Mouse (Mus musculus) granulocyte monocyte progenitor cell, adult 5-6 weeks (primary cell): ENCODE results near the gene Myocos. TPM values are rescaled to one million over a fixed set of nuclear protein-coding genes. Genes with fewer than 3 reads are reported as not detected.
"Not testable (repeated sequence)": the region's sequence is repeated elsewhere in the genome, so short reads cannot be mapped to it uniquely, and the experiment has no call there.

Experiments used
- ATAC-seq: replicated peaks from 2 replicates; pipeline ENCODE4 v1.8.0; 2016; ENCODE audit warnings: mild to moderate bottlenecking, moderate TSS enrichment, inconsistent platforms; ENCODE audit not compliant: poor library complexity, severe bottlenecking
- total RNA-seq, 2 experiments: library from RNA; stranded (forward) in 1 of 2; stranded (reverse) in 1 of 2; fragments of 200-712, 200-1000 nt in 1 of 2; fragments of >200 nt in 1 of 2; fragmentation: Nextera tagmentation in 1 of 2; gene quantifications; 2 replicates each; pipeline ENCODE4 v1.2.3; 2014 to 2017

Myocos gene
- total RNA-seq (2014; fragmentation: Nextera tagmentation) (not detected in 2 replicates), total RNA-seq (2017) (not detected in 2 replicates)

DNA sequence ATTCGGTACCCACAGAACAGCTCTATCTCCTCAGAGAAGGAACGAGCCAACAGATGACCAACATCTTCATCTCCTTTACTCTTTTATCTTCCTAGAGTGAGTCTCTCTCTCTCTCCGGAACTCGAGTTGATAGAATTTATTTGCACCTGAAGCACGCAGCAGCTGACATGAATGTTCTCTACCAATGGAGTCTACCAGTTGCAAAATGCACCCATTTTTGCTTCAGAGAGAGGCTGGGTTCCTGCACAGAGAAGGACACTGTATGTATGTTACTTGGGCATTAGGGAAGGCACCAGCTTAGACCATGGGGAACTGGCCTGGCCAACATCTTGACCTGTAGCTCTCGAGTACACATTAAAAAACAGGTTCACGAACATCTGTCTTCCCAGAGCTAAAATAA, at the start of gene Myocos:
Gene Myocos (minus strand): TSS at position 101 of the 400 bp plus-strand sequence.
- no peak for ATAC-seq

DNA sequence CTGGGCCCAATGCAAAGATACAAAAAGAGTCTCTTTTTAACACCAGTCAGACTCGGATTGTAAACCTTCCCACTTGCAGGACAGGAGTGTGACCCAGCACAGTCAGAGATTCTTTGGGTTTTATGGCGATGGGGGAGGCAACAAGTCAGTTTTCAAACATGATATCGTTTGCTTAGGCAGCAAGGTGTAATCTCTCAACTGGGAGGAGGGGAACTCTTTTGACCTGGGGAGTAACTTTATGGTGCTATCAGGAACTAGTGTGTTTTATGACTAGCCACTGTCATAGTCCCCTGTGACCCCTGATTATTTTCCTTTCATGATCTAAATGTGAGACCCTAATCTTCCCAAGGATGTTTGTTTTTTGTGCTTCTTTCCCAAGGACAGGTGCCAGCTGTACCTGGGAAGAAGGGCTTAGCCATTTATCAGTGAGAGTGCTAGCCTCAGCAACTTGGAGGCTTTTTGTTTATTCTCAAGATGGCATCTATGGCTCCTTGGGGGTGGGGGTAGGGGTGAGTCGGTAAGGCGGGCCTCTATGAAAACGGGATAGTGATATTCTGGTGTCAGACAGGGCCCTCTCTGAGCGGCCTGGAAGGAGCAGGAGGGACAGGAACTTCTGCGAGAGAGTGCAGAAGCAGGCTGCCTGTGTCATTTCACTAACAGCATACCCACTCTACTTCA, 42.5 kb upstream of the Myocos start:
- ATAC-seq, result no peak

DNA sequence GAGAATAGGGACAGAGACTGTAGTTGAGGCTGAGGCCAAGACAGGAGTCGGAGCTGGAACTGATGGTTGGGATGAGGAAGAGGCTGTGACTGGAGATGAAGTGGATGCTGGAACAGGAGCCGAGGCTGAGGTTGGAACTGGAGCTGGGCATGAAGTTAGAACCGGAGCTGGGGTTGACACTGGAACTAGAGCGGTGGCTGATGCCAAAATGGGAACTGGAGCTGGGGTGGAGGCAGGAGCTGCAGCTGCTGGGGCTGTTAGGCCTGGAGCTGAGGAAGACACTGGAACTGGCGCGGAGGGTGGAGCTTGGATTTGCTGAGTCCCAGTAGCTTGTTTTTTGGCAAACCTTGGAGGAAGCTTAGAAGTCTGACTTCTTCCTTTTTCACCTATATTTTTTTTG, 39.8 kb upstream of the Myocos start:
- ATAC-seq, result no peak

DNA sequence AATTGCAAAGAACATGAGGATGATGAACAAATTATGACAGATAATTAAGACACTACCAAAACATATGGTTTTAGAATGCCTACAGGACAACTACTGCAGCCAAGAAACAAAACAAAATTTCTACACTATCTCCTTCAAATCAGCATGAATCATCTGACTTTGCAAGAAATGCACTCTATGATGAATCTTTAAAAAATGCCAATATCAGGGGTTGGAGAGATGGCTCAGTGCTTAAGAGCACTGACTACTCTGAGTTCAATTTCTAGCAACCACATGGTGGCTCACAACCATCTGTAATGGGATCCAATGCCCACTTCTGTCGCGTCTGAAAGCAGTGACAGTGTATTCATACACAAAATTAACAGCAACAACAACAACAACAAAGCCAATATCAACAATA, 35.7 kb upstream of the Myocos start:
- no peak for ATAC-seq

DNA sequence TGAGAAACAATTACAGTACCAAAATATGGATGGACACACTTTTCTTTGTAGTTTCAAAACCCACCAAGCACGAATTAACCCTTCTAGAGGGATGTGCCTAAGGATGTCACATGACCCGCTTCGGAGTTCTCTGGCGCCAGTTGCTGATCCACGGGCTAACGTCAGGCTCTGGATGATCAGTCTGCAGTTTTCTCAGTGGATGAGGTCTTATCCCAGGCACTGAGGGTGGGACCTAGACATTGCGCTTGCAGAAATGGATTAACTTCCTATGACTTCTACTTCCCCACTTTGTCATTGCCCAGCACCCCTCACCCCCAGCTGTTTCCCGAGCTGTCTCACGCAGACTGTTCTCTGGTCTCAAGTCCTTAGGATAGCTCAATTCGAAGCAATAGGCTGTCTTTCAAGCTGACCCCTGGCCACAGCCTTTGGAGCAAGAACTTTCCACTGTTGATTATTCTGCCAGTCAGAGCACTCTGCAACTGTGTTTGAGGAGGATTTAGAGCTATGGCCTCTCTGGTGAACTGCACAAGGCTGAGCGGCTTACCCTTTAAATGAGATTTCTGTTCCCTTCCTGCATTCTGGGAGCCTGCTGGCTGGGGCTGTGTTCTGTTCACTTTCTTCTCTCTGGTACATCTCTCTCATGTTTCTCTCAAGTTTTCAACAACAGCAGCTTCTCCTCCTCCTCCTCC, 7.6 kb upstream of the Myocos start:
- peak; percentile 57 for ATAC-seq

DNA sequence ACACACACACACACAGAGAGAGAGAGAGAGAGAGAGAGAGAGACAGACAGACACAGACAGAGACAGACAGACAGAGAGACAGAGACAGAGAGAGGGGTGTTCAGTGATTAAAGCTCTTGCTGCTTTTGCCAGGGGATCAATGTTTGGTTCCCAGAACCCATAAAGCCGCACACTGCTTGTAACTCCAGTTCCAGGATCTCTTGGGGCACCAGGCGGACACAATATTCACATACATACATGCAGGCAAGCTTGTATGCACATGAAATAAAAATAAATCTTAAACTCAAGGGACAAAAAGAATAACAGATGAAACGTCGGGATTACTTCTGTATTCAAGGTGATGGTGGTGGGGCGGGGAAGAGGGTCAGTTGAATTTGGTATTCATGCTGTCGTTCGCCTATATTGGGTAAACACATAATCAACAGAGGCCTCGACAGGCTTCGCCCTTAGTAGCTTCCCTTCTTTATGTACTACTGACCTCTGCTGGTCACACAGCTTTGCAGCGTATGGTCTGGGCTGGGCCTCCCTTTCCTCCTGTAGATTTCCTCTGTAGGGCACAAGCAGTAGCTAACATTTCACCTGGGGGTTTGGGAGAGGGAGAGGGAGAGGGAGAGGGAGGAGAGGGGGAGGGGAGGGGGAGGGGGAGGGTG, 6.9 kb upstream of the Myocos start:
- peak; percentile 93 for ATAC-seq

DNA sequence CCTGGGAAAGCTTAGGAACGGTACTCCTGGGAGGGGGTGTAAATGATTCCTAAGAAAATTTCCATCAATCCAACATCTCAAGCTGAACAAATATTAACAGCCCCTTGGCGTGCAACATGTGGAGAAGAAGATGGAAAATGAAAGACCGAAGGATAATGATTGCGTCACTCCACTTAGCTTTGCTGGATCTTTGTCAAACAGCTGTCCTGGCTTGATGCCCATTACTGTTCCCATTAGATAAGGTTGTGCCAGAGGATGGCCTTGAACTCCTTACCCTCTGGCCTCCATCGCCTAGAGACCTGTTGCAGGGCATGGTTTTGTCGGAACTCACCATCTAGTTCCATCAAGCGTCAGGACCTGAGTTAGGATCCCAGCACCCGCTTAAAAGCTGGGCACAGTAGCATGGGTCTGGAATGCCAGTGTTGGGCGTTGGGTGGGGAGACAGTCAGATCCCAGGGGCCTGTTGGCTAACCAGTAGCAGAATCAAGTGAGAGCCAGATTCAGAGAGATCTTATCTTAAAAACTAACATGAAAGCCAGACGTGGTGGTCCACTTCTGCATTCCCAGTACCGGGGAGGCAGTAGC, 2.3 kb upstream of the Myocos start:
- no peak for ATAC-seq

DNA sequence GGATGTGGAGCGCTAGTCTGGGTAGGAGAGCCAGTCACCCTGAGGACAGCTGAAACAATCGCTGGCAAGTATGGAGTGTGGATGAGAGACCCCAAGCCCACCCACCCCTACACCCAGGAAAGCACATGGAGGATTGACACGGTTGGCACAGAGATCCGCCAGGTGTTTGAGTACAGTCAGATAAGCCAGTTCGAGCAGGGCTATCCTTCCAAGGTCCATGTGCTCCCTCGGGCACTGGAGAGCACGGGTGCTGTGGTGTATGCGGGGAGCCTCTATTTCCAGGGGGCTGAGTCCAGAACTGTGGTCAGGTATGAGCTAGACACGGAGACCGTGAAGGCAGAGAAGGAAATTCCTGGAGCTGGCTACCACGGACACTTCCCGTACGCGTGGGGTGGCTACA, 9.6 kb downstream of the Myocos start:
- ATAC-seq, result no peak

DNA sequence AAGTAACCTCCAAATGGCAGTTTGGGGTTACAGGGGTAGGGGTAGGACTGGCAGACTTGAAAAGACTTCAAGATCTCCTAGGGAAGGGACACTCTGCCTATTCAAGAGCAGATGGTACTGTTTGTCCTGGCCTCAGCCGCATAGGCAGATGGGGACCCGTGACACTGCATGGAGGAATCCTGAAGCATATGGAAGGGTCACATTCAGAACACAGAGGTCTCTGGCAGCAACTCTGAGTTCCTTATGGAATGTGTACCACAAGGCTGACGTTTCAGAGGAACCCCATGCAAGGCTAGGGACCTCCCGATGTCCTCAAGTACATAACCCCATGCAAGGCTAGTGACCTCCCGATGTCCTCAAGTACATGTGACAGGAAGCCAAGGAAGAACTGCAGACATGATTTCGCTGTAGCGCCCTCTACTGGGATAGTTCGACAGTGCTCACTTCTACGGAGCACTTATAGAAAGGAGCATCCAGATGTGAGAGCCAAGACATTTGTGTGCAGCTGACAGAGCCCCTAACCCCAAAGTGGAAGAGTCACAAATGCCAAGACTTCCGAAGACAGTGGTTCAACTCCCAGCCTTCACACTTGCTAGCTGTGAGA, 11.8 kb downstream of the Myocos start:
- peak; percentile 66 for ATAC-seq

DNA sequence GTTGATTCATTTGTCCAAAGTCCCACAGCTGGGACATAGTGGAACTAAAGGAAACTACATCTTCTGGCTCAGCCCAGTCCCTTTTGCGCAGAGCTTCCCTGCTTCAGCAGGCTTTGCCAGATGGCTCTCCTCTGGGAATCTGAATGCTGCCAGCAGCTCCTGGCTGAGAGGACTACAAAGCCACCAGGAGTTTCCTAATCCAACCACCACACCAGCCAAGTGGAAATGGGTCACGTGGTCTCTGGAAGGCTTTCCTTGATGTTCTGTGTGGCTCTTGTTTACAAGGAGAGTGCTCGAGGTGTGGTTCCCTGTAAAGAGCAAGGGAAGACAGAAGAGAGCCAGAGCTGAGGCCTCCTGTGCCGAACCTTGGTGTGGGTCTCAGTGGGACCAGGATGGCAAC, 14.3 kb downstream of the Myocos start:
- ATAC-seq, result no peak

DNA sequence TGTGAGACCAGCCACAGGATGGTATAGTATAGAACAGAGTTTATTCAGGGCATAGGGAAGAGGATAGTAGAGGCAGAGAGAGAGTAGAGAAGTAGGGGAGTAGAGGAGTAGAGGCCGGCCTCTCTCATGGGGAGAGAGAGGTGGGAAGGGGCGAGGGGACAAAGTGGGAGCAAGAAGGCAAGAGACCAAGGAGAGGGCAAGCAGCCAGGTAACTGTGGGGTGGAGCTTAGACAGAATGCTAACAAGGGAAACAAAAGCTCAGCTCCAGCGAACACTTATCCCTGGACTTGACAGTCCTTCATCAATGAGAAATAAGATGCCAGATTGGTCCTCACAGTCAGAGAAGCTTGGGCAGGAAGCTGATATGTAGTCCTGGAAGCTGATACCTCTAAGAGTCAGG, 15.4 kb downstream of the Myocos start:
- no peak for ATAC-seq

DNA sequence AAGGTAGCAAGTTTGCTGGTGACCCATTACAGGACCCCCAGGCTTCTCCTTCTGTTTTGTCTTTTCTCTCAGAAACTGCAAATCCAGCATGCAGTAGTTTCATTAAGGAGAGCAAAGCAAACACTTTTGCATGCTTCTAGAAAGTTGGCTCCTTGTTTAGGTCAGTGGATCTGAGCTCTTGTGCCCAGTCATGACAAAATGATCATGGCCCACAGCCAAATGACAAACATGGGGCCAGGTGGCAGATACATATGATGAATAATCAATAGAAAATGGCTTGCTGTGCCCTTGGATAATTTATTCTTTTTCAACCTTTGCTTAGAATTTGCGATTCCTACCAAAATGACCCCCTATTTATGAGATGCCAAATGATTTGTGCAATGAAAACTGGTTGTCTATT, 18.2 kb downstream of the Myocos start:
- ATAC-seq, result no peak

DNA sequence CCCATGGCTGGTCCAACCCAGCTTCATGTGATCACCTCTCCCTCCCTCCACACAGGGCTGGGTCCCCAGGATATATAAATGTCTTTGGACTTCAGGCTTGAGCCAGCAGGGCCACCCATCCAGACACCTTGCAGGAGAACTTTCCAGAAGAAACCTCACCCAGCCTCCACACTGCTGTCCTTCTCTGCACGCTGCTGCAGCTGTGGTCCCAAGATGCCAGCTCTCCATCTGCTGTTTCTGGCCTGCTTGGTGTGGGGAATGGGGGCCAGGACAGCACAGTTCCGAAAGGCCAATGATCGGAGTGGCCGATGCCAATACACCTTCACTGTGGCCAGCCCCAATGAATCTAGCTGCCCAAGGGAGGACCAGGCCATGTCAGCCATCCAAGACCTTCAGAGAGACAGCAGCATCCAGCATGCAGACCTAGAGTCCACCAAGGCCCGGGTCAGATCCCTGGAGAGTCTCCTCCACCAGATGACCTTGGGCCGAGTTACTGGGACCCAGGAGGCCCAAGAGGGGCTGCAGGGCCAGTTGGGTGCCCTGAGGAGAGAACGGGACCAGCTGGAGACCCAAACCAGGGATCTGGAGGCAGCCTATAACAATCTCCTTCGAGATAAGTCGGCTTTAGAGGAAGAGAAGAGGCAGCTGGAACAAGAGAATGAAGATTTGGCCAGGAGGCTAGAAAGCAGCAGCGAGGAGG, 18.8 kb downstream of the Myocos start, which contains the start of gene Myoc:
Gene Myoc (plus strand): TSS at position 105 of the 700 bp plus-strand sequence.
- ATAC-seq, result no peak

DNA sequence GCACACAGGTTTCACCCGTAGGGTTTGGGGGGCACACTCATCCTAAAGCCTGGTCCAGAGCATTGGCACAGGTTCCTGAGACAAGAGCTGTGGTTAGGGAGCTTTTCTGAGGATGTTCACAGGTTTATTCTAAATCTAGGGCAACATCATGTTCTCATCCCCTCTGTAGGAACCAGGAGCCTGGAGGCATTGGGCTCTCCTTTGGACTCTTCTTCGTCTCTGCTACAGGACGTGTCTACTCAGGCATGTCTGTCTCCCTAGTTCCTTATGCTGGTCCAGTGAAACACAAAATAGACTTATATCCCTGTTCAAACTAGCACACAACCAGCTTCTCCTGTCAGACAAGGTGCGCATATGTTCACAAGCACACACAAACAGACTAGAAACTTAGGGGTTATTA, 19.5 kb downstream of the Myocos start:
- ATAC-seq, result no peak

DNA sequence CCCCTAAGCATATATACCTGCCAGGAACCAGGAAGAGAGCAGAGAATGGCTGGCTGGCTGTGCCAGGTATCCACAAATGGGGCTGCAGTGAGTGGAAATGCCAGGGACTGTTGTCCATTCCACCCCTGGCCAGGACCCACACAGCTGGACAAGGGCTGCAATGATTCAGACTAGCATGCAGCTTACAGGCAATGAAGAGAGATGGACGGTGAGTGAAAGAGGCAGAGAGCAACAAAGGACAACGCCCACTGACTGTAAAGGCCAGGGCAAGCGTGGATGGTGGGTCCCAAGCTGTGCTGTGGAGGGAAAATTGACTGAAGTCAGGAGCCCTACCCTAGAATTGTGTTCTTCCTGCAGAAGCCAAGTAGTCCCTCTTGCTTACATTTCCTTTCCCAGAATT, 21.5 kb downstream of the Myocos start:
- no peak for ATAC-seq

DNA sequence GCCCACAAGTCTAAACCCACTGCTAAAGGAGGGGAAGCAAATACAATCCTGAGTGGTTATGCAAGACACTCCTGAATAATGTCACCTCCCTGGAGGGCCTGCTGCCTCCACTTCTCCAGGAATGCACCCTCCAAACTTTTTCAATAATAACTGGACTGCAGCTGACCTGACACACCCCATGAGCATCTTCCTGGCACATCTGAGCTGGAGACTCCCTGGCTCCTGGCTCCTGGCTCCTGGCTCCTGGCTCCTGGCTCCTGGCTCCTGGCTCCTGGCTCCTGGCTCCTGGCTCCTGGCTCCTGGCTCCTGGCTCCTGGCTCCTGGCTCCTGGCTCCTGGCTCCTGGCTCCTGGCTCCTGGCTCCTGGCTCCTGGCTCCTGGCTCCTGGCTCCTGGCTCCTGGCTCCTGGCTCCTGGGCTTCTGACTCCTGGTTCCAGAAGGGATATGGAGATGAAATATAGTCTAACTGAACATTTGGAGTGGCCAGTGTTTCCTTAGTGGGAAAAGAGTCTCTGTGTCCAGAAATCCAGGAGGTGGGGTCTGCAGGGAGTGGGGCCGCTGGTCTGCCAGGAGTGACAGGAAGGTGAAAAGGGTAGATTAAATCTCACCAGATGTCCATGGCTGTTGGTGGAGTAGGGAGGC, 22.6 kb downstream of the Myocos start:
- not testable (repeated sequence) for ATAC-seq

DNA sequence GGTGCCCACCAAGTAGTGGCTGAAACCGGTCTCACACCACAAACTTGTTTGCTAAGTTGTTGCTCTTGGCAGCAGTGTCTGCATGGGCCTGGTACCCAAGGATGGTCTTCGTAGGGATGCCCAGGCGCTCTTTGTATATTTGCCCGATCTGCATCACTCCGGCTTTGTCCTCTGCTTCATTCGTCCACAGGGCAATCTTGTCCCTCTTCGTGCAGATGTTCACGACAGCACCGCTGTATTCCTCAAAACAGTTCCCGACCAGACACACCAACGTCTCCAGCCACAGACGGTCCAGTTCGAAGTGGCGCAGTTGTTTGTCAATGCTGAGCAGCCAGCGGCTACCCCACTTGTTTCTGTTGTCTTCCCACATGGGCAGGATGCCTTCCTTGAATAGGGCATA, 29.7 kb downstream of the Myocos start:
- ATAC-seq, result not testable (repeated sequence)

DNA sequence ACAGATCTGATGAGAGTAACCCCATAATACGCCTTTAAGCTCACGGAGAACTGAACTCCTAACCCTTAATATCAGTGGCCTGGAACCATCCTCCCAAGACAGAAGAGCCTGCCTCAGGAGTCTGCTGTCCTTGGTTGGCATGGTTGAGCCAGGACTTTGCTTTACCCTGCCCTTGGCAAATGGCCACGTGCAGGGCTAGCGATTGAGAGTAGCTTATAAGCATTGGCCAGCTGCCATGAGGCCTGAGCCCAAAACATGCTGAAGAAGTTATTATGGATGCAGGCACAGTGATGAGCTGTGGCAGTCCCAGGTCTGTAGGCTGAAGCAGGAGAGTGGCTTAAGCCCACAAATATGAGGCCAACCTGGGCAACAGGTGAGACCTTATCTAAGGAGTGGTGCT, 30.2 kb downstream of the Myocos start:
- not testable (repeated sequence) for ATAC-seq

DNA sequence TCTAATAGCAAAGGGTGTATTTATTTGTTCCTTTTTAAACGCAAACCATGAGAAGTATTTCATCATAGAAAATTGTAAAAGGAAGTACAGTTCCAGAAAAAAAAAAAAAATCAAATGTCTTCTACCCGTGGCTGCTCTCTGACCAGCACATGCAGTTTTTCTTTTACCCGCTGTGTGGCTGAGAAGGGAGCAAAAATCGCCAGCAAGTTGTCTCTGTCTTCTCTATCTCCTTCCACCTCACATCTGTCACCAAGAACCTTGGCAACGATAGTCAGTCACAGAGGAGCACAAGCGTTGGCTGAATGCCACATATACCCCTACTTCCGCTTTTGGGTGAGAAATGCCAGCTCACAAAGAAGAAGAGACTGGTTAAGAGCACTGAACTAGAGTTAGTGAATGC, 32.8 kb downstream of the Myocos start:
- peak; percentile 96 for ATAC-seq

DNA sequence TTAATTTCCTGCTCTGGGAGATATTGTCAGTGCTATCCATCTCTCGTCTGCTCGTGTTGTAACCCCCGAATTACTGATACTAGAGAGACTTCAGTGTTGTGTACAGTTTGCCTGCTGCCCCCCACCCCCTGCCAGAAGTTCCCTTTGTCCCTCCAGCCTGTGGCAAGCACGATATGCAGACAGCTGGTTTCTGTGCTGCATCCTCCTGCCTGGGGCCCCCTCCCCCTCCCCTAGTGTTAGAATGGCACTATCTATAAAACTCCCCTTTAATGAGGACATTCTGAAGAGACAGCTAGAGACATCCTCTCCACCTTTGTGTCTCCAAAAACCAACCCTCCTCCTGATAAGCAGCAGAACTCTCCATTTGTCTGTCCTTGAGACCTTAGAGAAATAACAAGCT, 34.1 kb downstream of the Myocos start:
- 0 out of 2 replicates have a peak, but pooled peaks have one; percentile 2 for ATAC-seq
